Mouse (Mus musculus): ENCODE measurements around the gene Rac1. TPM values are rescaled to one million over a fixed set of nuclear protein-coding genes. Genes with fewer than 3 reads are reported as not detected.
"Not testable (repeated sequence)": the region's sequence is repeated elsewhere in the genome, so short reads cannot be mapped to it uniquely, and the experiment has no call there.

Rac1 gene
- polyA plus RNA-seq, 1 experiment from 2014 or later: 413 TPM

DNA sequence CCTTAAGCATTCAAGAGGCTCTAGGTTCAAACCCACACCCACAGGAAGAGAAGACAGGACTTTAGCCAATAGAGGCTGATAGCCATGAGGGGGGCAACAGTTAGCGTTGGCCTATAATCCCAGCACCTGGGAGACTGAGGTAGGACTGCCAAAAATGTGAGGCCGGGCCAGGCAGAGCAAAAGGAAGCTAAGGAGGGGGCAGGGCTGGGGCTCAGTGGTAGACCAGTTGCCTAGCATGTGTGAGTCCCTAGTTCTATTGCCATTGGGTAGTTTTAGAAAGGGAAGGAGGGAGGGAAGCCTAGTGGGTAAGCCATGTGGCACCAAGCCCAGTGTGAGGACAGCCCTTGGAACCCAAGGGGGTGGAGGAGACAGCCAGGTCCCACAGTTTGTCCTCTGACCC is 26.2 kb downstream of the Rac1 start:
- Histone ChIP-seq H3K4me3 (ENCODE audit: low read depth, low read length) (no peak overlapping the region), H3K4me2 (replicated peaks; ENCODE audit: low read depth) (no peak overlapping the region), H3K9ac (ENCODE audit: low read depth, low read length) (no peak overlapping the region), H3K9me3 (ENCODE audit: control insufficient read depth) (no peaks in the 10 kb centered on the region), H3K4me1 (replicated peaks; ENCODE audit: control insufficient read depth, insufficient read depth, low read length) (no peaks in the 10 kb centered on the region), H3K27ac (ENCODE audit: low read depth, low read length) (no peak overlapping the region), H3K27me3 (replicated peaks; ENCODE audit: control insufficient read depth, insufficient read depth, low read length) (no peaks in the 10 kb centered on the region), H3K36me3 (ENCODE audit: control insufficient read depth, insufficient read depth) (peaks cover 50% of the 10 kb centered on the region)
- no peak for TF ChIP-seq CTCF (IDR thresholded peaks at IDR 0.05; ENCODE audit: low read depth)
- 91% methylated on average over 2 of the region's 2 CpGs for WGBS
- no peak for ATAC-seq

DNA sequence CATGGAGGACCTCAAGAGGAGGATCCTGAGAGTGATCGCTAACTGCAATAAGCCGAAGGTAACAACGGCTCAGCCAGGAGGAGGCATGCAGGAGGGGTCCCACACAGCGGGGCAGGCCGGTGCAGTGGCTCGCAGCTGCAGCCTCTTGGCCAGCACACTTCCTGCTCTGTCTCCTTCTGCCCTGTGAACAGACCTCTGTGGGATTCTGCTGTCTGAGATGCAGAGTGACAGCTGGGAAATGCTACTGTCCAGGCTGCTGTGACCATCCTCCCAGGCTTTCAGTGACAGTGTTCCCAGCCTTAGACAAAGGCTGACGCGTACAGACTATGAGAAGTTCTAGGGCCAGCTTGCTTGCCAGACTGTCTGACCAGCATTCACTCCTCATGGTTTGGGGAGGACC is 26.7 kb downstream of the Rac1 start:
- Histone ChIP-seq H3K36me3 (ENCODE audit: control insufficient read depth, insufficient read depth) (peaks cover 50% of the 10 kb centered on the region), H3K27me3 (replicated peaks; ENCODE audit: control insufficient read depth, insufficient read depth, low read length) (no peaks in the 10 kb centered on the region), H3K9ac (ENCODE audit: low read depth, low read length) (no peak overlapping the region), H3K4me2 (replicated peaks; ENCODE audit: low read depth) (no peak overlapping the region), H3K9me3 (ENCODE audit: control insufficient read depth) (no peaks in the 10 kb centered on the region), H3K4me1 (replicated peaks; ENCODE audit: control insufficient read depth, insufficient read depth, low read length) (no peaks in the 10 kb centered on the region), H3K4me3 (ENCODE audit: low read depth, low read length) (no peak overlapping the region), H3K27ac (ENCODE audit: low read depth, low read length) (no peak overlapping the region; the same call in 1 of the 2 replicates)
- no peak for ATAC-seq
- TF ChIP-seq CTCF (IDR thresholded peaks at IDR 0.05; ENCODE audit: low read depth): no peak
- WGBS: 87% methylated on average over 8 of the region's 8 CpGs

DNA sequence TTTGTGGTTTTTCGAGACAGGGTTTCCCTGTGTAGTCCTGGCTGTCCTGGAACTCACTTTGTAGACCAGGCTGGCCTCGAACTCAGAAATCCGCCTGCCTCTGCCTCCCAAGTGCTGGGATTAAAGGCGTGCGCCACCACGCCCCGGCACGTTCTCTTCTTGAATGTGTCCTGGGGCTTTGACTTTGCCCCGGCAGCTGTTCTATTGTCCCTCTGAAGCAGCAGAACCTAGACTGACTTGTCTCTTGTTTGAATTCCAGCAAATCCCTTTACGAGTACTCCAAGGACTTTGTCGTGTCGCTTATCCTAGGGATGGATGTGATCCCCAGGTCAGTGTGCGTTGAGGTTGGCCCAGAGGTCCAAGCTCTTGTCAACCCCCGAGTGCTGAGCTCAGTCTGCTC is 27.1 kb downstream of the Rac1 start:
- not testable (repeated sequence) for H3K9me3 ChIP-seq (ENCODE audit: control insufficient read depth); H3K9ac ChIP-seq (ENCODE audit: low read depth, low read length); H3K4me3 ChIP-seq (ENCODE audit: low read depth, low read length); H3K4me2 ChIP-seq (replicated peaks; ENCODE audit: low read depth); H3K27me3 ChIP-seq (replicated peaks; ENCODE audit: control insufficient read depth, insufficient read depth, low read length); H3K4me1 ChIP-seq (replicated peaks; ENCODE audit: control insufficient read depth, insufficient read depth, low read length); H3K27ac ChIP-seq (ENCODE audit: low read depth, low read length); ATAC-seq
- H3K36me3 ChIP-seq (ENCODE audit: control insufficient read depth, insufficient read depth): peaks cover 46% of the 10 kb centered on the region
- WGBS: 82% methylated on average over 12 of the region's 14 CpGs

DNA sequence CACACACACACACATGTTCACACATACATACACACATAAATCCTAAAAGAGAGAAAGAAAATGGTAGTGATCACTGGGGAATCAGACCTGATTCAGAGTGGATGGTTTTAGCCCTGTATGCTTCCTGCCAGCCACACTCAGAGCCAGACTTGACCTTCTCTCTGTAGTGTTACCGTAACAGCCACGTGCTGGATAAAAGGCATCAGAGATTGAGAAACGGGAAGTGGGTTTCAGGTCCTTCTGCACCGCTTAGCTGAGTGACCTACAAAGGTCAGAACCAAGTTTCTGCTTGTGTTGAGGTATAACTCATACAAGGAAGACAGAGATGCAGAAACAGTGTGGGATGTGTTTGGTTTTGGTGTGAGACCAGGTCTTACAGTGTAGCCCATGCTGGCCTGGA is 28.1 kb downstream of the Rac1 start:
- Histone ChIP-seq H3K9ac (ENCODE audit: low read depth, low read length) (no peak overlapping the region), H3K4me3 (ENCODE audit: low read depth, low read length) (no peak overlapping the region), H3K4me2 (replicated peaks; ENCODE audit: low read depth) (no peak overlapping the region), H3K9me3 (ENCODE audit: control insufficient read depth) (no peaks in the 10 kb centered on the region), H3K27me3 (replicated peaks; ENCODE audit: control insufficient read depth, insufficient read depth, low read length) (no peaks in the 10 kb centered on the region), H3K36me3 (ENCODE audit: control insufficient read depth, insufficient read depth) (peaks cover 44% of the 10 kb centered on the region), H3K27ac (ENCODE audit: low read depth, low read length) (no peak overlapping the region), H3K4me1 (replicated peaks; ENCODE audit: control insufficient read depth, insufficient read depth, low read length) (no peaks in the 10 kb centered on the region)
- no peak for TF ChIP-seq CTCF (IDR thresholded peaks at IDR 0.05; ENCODE audit: low read depth)
- ATAC-seq: no peak
- WGBS: 76% methylated on average over 4 of the region's 4 CpGs

DNA sequence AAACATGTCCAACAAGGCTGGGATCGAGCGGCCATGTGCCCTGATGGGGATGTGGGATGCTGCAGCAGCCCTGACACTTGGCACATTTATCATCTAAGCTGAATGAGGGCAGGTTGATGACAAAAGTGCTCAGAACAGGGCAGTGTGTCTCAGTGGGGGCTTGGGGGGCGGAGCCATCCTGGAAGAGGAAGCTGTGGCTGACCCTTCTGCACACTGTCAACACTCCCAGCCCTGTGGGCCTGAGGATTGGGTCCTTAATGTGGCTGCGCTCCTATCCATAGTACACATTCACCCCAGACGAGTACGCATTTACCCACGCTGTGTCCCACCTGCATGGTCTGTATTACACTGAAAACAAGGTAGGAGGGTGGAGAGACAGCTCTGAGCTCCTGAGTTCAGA is 28.6 kb downstream of the Rac1 start:
- no peak for TF ChIP-seq CTCF (IDR thresholded peaks at IDR 0.05; ENCODE audit: low read depth)

DNA sequence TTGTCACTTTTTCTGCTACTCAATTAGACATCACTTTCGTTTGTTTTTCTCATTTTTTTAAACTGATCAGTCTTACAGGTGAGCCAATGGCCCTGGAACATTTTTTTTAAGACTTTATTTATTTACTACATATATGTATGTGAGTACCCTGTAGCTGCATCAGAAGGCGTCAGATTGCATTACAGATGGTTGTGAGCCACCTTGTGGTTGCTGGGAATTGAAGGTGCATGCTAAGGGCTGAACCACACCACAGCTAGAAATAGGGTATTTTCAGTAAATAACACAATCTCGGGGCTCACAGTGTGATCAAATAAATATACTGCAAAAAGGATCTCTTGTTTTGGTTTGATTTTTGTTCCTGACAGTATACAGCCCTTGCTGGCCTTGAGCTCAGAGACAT is 30.4 kb downstream of the Rac1 start:
- Histone ChIP-seq H3K27me3 (replicated peaks; ENCODE audit: control insufficient read depth, insufficient read depth, low read length) (no peaks in the 10 kb centered on the region), H3K9me3 (ENCODE audit: control insufficient read depth) (no peaks in the 10 kb centered on the region), H3K36me3 (ENCODE audit: control insufficient read depth, insufficient read depth) (peaks cover 38% of the 10 kb centered on the region), H3K9ac (ENCODE audit: low read depth, low read length) (no peak overlapping the region), H3K27ac (ENCODE audit: low read depth, low read length) (no peak overlapping the region), H3K4me1 (replicated peaks; ENCODE audit: control insufficient read depth, insufficient read depth, low read length) (no peaks in the 10 kb centered on the region), H3K4me2 (replicated peaks; ENCODE audit: low read depth) (no peak overlapping the region), H3K4me3 (ENCODE audit: low read depth, low read length) (no peak overlapping the region)
- 79% methylated on average over 3 of the region's 3 CpGs for WGBS
- peak; percentile 34; the same call in 1 of the 2 replicates for TF ChIP-seq CTCF (IDR thresholded peaks at IDR 0.05; ENCODE audit: low read depth)
- no peak for ATAC-seq

More for the DNA sequence above, 28.6 kb downstream of the Rac1 start:
- Histone ChIP-seq H3K4me2 (replicated peaks; ENCODE audit: low read depth) (no peak overlapping the region), H3K4me1 (replicated peaks; ENCODE audit: control insufficient read depth, insufficient read depth, low read length) (no peaks in the 10 kb centered on the region), H3K27me3 (replicated peaks; ENCODE audit: control insufficient read depth, insufficient read depth, low read length) (no peaks in the 10 kb centered on the region), H3K36me3 (ENCODE audit: control insufficient read depth, insufficient read depth) (peaks cover 48% of the 10 kb centered on the region), H3K4me3 (ENCODE audit: low read depth, low read length) (no peak overlapping the region), H3K27ac (ENCODE audit: low read depth, low read length) (no peak overlapping the region), H3K9ac (ENCODE audit: low read depth, low read length) (no peak overlapping the region), H3K9me3 (ENCODE audit: control insufficient read depth) (no peaks in the 10 kb centered on the region)
- ATAC-seq: no peak
- WGBS: 87% methylated on average over 7 of the region's 7 CpGs

DNA sequence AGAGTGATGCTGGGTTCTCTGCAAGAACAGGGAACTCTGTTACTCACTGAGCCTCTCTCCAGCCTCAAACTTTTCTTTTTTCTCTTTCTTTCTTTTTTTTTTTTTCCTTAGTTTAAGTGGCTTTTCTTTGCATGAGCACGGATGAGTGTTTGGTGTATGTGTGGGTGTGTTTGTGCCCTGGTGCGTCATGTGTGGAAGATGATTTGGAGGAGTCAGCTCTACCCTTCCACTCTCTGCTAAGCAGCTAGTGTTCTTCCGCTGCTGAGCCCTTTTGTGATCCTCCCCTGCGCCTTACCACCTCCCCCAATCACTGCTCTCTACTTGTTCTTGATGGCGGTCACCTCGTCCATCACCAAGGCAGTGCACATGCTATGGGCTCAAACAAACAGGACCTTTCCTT is 32.1 kb downstream of the Rac1 start:
- no peaks in the 10 kb centered on the region for H3K9me3 ChIP-seq (ENCODE audit: control insufficient read depth)
- H3K27ac ChIP-seq (ENCODE audit: low read depth, low read length): no peak overlapping the region
- WGBS: 97% methylated on average over 6 of the region's 6 CpGs
- ATAC-seq: no peak
- TF ChIP-seq CTCF (IDR thresholded peaks at IDR 0.05; ENCODE audit: low read depth): no peak
- peaks cover 31% of the 10 kb centered on the region for H3K36me3 ChIP-seq (ENCODE audit: control insufficient read depth, insufficient read depth)
- H3K27me3 ChIP-seq (replicated peaks; ENCODE audit: control insufficient read depth, insufficient read depth, low read length): no peaks in the 10 kb centered on the region
- no peak overlapping the region for H3K4me2 ChIP-seq (replicated peaks; ENCODE audit: low read depth)
- no peaks in the 10 kb centered on the region for H3K4me1 ChIP-seq (replicated peaks; ENCODE audit: control insufficient read depth, insufficient read depth, low read length)
- H3K4me3 ChIP-seq (ENCODE audit: low read depth, low read length): no peak overlapping the region
- H3K9ac ChIP-seq (ENCODE audit: low read depth, low read length): no peak overlapping the region

Measured in intestine, postnatal 0 days (tissue).